Mouse (Mus musculus): ENCODE results near the gene Vmn2r14.
"Not testable (repeated sequence)": the region's sequence is repeated elsewhere in the genome, so short reads cannot be mapped to it uniquely, and the experiment has no call there.

DNA sequence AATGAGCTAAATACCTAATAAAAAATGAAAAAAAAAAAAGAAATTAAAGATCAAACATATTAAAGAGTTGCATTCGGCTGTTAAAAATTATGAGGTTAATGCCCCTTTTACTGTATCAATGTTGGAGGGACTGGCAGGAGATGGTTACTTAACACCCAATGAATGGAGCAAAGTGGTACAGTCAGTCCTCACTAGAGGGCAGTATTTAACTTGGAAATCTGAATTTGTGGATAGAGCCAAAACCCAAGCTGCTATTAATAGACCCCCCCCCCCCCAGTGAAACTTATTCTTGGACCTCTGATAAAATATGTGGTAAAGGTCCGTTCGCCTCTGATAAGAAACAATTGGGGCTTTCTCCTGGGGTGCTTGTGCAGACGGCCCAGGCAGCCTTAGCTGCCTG is 57.7 kb downstream of the Vmn2r14 start:
- TF ChIP-seq POLR2A (IDR thresholded peaks at IDR 0.05; ENCODE audit: insufficient read length, low read depth); MAX (IDR thresholded peaks at IDR 0.05; ENCODE audit: low read depth); SRF (IDR thresholded peaks at IDR 0.05; ENCODE audit: control insufficient read depth, insufficient read length, low read depth); TCF12 (IDR thresholded peaks at IDR 0.05; ENCODE audit: insufficient read depth, poor library complexity, severe bottlenecking); CEBPB (IDR thresholded peaks at IDR 0.05; ENCODE audit: insufficient read depth, poor library complexity, severe bottlenecking): not testable (repeated sequence)
